Mouse (Mus musculus): Measurements from ENCODE around the gene Psma3. TPM values are rescaled to one million over a fixed set of nuclear protein-coding genes. Genes with fewer than 3 reads are reported as not detected.

Gene Psma3
- 100 to 1,000 TPM; 116 to 131 TPM for total RNA-seq (2023)

DNA sequence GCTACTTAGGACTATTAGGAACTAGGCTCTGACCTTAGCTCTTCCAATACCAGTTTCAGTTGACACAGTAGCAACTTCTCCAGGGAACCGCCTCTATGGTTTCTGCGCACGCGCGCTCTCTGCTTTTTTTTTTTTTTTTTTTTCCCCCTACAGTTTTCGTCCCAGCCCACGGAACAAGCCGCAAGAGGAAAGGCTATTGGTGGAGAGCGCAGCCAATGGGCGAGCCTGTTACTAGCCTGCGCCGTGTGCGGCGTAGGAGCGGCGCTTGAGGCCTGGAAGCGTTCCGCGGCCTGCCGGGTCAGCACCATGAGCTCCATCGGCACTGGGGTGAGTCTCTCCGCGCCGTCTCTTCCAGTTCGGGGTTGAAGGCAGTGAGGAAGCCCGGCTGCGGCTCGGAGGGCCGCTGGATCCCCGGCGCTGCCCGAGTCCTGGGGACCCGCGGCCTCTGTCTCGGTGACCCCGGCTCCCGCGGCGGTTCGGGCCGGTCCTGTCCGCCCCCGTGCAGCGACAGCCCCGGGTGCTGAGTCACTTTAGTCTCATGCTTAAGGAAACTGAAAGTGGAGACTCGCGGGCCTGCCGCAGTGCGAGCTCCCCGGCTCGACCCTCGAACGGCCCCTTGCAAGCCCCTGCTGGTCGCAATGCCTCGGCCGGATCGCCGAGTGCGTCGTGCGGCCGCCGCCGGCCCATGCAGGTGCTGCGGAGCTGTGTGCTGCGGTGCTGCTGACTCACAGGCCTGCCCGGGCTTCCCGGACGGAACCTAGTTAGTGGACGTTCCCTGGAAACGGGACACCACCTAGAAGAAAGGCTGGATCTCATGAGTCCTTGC, at the start of gene Psma3:
Psma3 (plus strand) TSS at position 181 of the 826 bp plus-strand sequence.

GRCm38 (mm10) chr12:70937571-70938384, 36.6 kb upstream of the Psma3 start, which contains the start of gene Actr10:
Actr10 (plus strand) TSS chr12:70937857.

GRCm38 (mm10) chr12:71015363-71016210, 41.2 kb downstream of the Psma3 start, which contains the start of gene Arid4a:
Arid4a (plus strand) TSS chr12:71015990.

Other genes with a start within 250 kb of the Psma3 start
- gene Frmd6, start 149.1 kb upstream of the Psma3 start, total RNA-seq (2023), result 1 to 10 TPM; 2.1 to 3.0 TPM
- 100 to 1,000 TPM; 101 to 108 TPM for gene Actr10, start 36.8 kb upstream of the Psma3 start, total RNA-seq (2023)
- gene Arid4a, start 41.4 kb downstream of the Psma3 start, total RNA-seq (2023), result 10 to 100 TPM; 58.6 to 64.7 TPM
- not detected for gene Tomm20l, start 136.8 kb downstream of the Psma3 start, total RNA-seq (2023)
- gene Timm9, start 162.1 kb downstream of the Psma3 start, total RNA-seq (2023), result 10 to 100 TPM in 1 of 2 experiments, 1 to 10 TPM in 1; 7.0 to 10.2 TPM
- gene 2700049A03Rik, start 162.2 kb downstream of the Psma3 start, total RNA-seq (2023), result 1 to 10 TPM; 8.0 to 8.1 TPM